Mouse (Mus musculus) liver, adult 2 months (tissue): ENCODE measurements around the gene Gtf2i. TPM values are rescaled to one million over a fixed set of nuclear protein-coding genes. Genes with fewer than 3 reads are reported as not detected.

ENCODE experiments used
- DNase-seq: peaks from one replicate; pipeline ENCODE4 v3.0.0-alpha.2; 2011; ENCODE audit warnings: low read depth, low spot score; ENCODE audit errors: extremely low read depth
- H3K27ac ChIP-seq: fragments of 200-500 bp; replicated peaks from 2 replicates; pipeline ENCODE4 v1.5.1; 2012; ENCODE audit warnings: low read depth, mild to moderate bottlenecking, control low read depth, inconsistent platforms, low read length; ENCODE audit not compliant: insufficient read depth
- H3K27me3 ChIP-seq: fragments of 200-500 bp; 2 replicates; pipeline ENCODE4 v1.6.1; 2012; ENCODE audit warnings: mild to moderate bottlenecking, moderate library complexity, low read length, inconsistent platforms; ENCODE audit not compliant: control insufficient read depth, insufficient read depth
- H3K36me3 ChIP-seq: fragments of 200-500 bp; 2 replicates; pipeline ENCODE4 v1.6.1; 2012; ENCODE audit warnings: low read length, inconsistent platforms; ENCODE audit not compliant: control insufficient read depth, insufficient read depth
- H3K4me1 ChIP-seq: fragments of 200-500 bp; 2 replicates; pipeline ENCODE4 v1.6.1; 2011; ENCODE audit warnings: low read length; ENCODE audit not compliant: control insufficient read depth, insufficient read depth
- H3K4me3 ChIP-seq: fragments of 200-500 bp; 2 replicates; pipeline ENCODE4 v1.5.1; 2011; ENCODE audit warnings: low read depth, mild to moderate bottlenecking, control low read depth, low read length, moderate library complexity; ENCODE audit not compliant: insufficient read depth
- H3K79me2 ChIP-seq: fragments of 200-500 bp; 2 replicates; pipeline ENCODE4 v1.6.1; 2012; ENCODE audit warnings: inconsistent platforms, mild to moderate bottlenecking, low read length, moderate library complexity; ENCODE audit not compliant: control insufficient read depth, insufficient read depth
- H3K9ac ChIP-seq: fragments of 200-500 bp; 2 replicates; pipeline ENCODE4 v1.6.1; 2012; ENCODE audit warnings: low read depth, mild to moderate bottlenecking, control low read depth, inconsistent platforms, low read length
- CTCF ChIP-seq: fragments of 200-500 bp; IDR thresholded peaks from 2 replicates; pipeline ENCODE4 v1.5.1; 2011; ENCODE audit warnings: low read depth, low read length, control low read depth
- POLR2A ChIP-seq: fragments of 200-500 bp; IDR thresholded peaks from 2 replicates; pipeline ENCODE4 v1.6.1; 2011; ENCODE audit warnings: low read length, control low read depth; ENCODE audit not compliant: insufficient read depth; ENCODE audit errors: extremely low read depth
- WGBS: fragments of 180-500 bp; shearing (Covaris S2); methylation state at CpG from one replicate; pipeline ENCODE4 v1.1.7; 2018; 5-methylcytosine and 5-hydroxymethylcytosine counted together
- polyA plus RNA-seq: library from polyadenylated mRNA; depleted of rRNA; stranded (reverse); fragments of >200 nt; gene quantifications from 2 replicates; pipeline ENCODE4 v1.2.3, GENCODE M21; 2012
- total RNA-seq: library from RNA; depleted of rRNA; stranded (reverse); fragments of >200 nt; gene quantifications from 2 replicates; pipeline ENCODE4 v1.2.3, GENCODE M21; 2014

Gene Gtf2i
- total and polyA plus RNA-seq, 2 experiments = 31.7 to 54.2 TPM

GRCm38 (mm10) chr5:134329311-134329710 lies 14.8 kb upstream of the Gtf2i start:
- H3K27me3 ChIP-seq = no peaks in the 10 kb centered on the region
- no peaks in the 10 kb centered on the region for H3K36me3 ChIP-seq
- H3K4me3 ChIP-seq = no peak overlapping the region
- no peak for DNase-seq
- 69% methylated on average over 4 of the region's 4 CpGs for WGBS
- H3K9ac ChIP-seq = no peak overlapping the region
- no peak overlapping the region for H3K27ac ChIP-seq
- H3K4me1 ChIP-seq = no peaks in the 10 kb centered on the region
- TF ChIP-seq POLR2A (no peak), CTCF (no peak)
- no peaks in the 10 kb centered on the region for H3K79me2 ChIP-seq

GRCm38 (mm10) chr5:134328482-134329001 lies 14.0 kb upstream of the Gtf2i start:
- Histone ChIP-seq H3K79me2 (no peaks in the 10 kb centered on the region), H3K4me3 (no peak overlapping the region), H3K27me3 (no peaks in the 10 kb centered on the region), H3K9ac (no peak overlapping the region), H3K4me1 (no peaks in the 10 kb centered on the region), H3K27ac (no peak overlapping the region), H3K36me3 (no peaks in the 10 kb centered on the region)
- 76% methylated on average over 6 of the region's 6 CpGs for WGBS
- DNase-seq = no peak
- TF ChIP-seq CTCF (no peak), POLR2A (no peak)

- H3K36me3 ChIP-seq = no peaks in the 10 kb centered on the region
- no peaks in the 10 kb centered on the region for H3K79me2 ChIP-seq
- DNase-seq = peak; percentile 59
- H3K4me3 ChIP-seq = no peak overlapping the region
- 50% methylated on average over 13 of the region's 13 CpGs for WGBS
- H3K4me1 ChIP-seq = peaks cover 4% of the 10 kb centered on the region; the same call in 1 of the 2 replicates
- TF ChIP-seq POLR2A = no peak
- no peak for TF ChIP-seq CTCF
- H3K9ac ChIP-seq = no peak overlapping the region
- H3K27me3 ChIP-seq = no peaks in the 10 kb centered on the region
- H3K27ac ChIP-seq = no peak overlapping the region
Measured at GRCm38 (mm10) chr5:134325856-134326566, 11.5 kb upstream of the Gtf2i start.

- no peaks in the 10 kb centered on the region for H3K79me2 ChIP-seq
- H3K27ac ChIP-seq = no peak overlapping the region
- no peaks in the 10 kb centered on the region for H3K27me3 ChIP-seq
- peaks cover 4% of the 10 kb centered on the region; the same call in 1 of the 2 replicates for H3K4me1 ChIP-seq
- WGBS = 63% methylated on average over 2 of the region's 2 CpGs
- no peaks in the 10 kb centered on the region for H3K36me3 ChIP-seq
- H3K4me3 ChIP-seq = no peak overlapping the region
- DNase-seq = no peak
- TF ChIP-seq POLR2A = no peak
- TF ChIP-seq CTCF = no peak
- H3K9ac ChIP-seq = no peak overlapping the region
Measured at GRCm38 (mm10) chr5:134323869-134324268, 9.3 kb upstream of the Gtf2i start.

GRCm38 (mm10) chr5:134323311-134323710 lies 8.8 kb upstream of the Gtf2i start:
- 84% methylated on average over 13 of the region's 13 CpGs for WGBS
- TF ChIP-seq CTCF = no peak
- TF ChIP-seq POLR2A = no peak
- peaks cover 4% of the 10 kb centered on the region; the same call in 1 of the 2 replicates for H3K4me1 ChIP-seq
- no peak overlapping the region for H3K4me3 ChIP-seq
- no peaks in the 10 kb centered on the region for H3K79me2 ChIP-seq
- H3K9ac ChIP-seq = no peak overlapping the region
- H3K27me3 ChIP-seq = no peaks in the 10 kb centered on the region
- no peaks in the 10 kb centered on the region for H3K36me3 ChIP-seq
- H3K27ac ChIP-seq = no peak overlapping the region
- no peak for DNase-seq

- H3K9ac ChIP-seq = no peak overlapping the region
- H3K4me3 ChIP-seq = no peak overlapping the region
- peak; percentile 46 for DNase-seq
- H3K36me3 ChIP-seq = no peaks in the 10 kb centered on the region
- no peak overlapping the region for H3K27ac ChIP-seq
- TF ChIP-seq POLR2A (no peak), CTCF (no peak)
- 34% methylated on average over 13 of the region's 13 CpGs for WGBS
- H3K79me2 ChIP-seq = no peaks in the 10 kb centered on the region
- peaks cover 4% of the 10 kb centered on the region; the same call in 1 of the 2 replicates for H3K4me1 ChIP-seq
- H3K27me3 ChIP-seq = no peaks in the 10 kb centered on the region
Measured at GRCm38 (mm10) chr5:134322355-134322754, 7.8 kb upstream of the Gtf2i start.
